Mouse (Mus musculus): ENCODE results near the gene Bpifc. TPM values are rescaled to one million over a fixed set of nuclear protein-coding genes. Genes with fewer than 3 reads are reported as not detected.
A peak's percentile ranks its signal among the peaks of the same experiment; 100 is the strongest.
"Not testable (repeated sequence)": the region's sequence is repeated elsewhere in the genome, so short reads cannot be mapped to it uniquely, and the experiment has no call there.

The Bpifc gene
- polyA plus RNA-seq, 1 experiment from 2014 or later, result 0.03 TPM

DNA sequence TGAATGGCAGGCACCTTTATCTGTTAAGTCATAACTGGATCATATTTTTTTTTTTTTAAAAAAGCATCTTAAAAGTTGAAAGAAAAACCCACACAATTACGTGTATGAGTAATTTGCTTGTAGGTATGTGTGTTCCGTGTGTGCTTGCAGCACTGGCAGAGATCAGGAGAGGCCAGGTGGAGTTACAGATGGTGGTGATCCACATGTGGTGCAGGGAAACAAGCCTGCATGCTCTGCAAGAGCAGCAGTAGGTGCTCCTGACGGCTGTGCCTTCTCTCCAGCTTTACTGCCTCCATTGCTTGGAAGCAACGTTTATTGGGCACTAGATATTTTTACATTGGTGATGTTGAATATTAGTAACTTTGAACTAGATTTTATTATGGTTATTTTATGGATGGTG lies 32.0 kb upstream of the Bpifc start:
- DNase-seq (ENCODE audit: low read depth, low spot score) (no peak), ATAC-seq (no peak)
- CTCF ChIA-PET, result interaction anchor here (0.9 kb wide), 1 partner anchor 22 kb away, joined by 3 read pairs; the partner anchor contains the start of gene Fbxo7
- TF ChIP-seq CTCF (IDR thresholded peaks at IDR 0.05), result no peak
- POLR2A ChIA-PET, result no interaction called here
- in situ Hi-C loops (cut with MboI; ENCODE audit: low pct_unique_long_range_greater_than_20kb), result no loop called here
- H3K27me3 ChIP-seq, result no peaks in the 10 kb centered on the region

DNA sequence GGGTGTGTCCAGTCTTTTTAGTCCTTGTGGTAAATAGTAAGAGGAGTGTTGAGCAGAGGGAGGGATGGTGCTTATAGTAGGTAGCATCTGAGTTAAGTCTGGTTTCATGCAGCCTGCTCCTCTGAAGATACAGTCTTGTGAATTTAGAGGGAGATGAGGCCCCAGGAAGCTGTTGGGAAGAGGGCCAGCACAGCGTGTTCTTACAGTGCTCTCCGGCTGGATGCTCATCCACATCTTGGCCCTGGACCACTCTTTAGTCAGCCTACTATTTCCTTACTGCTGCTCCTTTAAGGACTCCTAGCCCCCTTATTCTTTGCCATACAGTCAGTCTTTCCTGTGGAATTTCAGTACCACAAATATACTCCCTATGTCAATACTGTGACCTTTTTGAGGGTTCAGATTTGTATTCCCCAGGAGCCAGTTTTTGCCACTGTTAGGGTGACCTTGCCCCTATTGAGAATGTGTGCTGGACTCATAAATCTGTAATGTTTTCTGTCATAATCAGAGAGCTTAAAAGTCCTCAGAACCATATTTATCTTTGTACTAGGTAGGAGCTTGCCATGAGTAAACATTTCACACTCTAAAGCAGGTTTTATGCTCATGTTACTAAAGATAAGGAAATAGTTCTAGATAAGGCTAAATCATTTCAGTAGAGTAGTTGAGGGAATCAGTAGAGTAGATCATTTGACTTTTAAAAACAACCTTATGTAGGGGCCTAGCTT lies 22.5 kb upstream of the Bpifc start:
- ATAC-seq (no peak), DNase-seq (ENCODE audit: low read depth, low spot score) (no peak)
- H3K27me3 ChIP-seq, result no peaks in the 10 kb centered on the region
- in situ Hi-C loops (cut with MboI; ENCODE audit: low pct_unique_long_range_greater_than_20kb), result no loop called here
- ChIA-PET POLR2A (no interaction called here), CTCF (no interaction called here)
- TF ChIP-seq CTCF (IDR thresholded peaks at IDR 0.05), result no peak

DNA sequence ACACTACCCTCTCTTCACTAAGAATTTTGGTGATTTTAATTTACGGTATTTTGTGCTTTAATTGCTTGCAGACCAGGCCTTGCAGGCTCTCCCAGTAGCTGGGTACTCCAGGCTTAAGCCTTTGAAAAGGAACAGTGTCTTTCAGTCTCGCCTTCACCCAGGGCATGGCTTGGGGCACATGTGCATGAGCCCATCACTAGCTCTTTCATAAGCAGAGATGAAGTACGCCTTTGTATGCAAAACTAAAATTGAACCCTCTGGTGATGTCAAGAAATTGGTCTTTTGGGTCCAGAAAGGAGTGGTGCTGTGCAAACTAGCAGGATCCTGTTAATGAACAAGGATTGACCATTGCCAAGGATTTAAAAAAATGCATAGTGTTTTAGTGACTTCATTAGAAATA lies 20.8 kb upstream of the Bpifc start:
- ATAC-seq (no peak), DNase-seq (ENCODE audit: low read depth, low spot score) (no peak)
- no peak for TF ChIP-seq CTCF (IDR thresholded peaks at IDR 0.05)
- CTCF ChIA-PET, result interaction anchor here (1.5 to 2.3 kb wide), 2 partner anchors 10 to 28 kb away, joined by 4 to 6 read pairs; partner anchors contain the start of gene Fbxo7
- no peaks in the 10 kb centered on the region for H3K27me3 ChIP-seq
- POLR2A ChIA-PET, result no interaction called here
- in situ Hi-C loops (cut with MboI; ENCODE audit: low pct_unique_long_range_greater_than_20kb), result no loop called here

DNA sequence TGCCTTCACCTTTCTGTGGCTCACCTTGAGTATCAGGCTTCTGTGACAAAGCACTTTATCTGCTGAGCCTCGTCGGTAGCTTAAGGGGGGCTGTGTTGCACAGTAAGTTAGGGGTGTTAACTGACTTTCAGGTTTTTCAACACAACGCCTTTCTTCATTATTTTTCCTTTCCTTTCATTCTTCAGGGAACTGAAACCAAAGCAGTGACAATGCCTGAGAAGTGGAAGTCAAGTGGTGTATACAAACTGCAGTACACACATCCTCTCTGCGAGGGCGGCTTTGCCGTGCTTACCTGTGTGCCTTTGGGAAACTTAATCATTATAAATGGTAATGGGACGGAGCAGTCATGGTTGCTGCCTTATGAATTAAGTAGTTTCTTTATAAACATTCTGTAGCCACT lies 19.0 kb upstream of the Bpifc start:
- no peaks in the 10 kb centered on the region for H3K27me3 ChIP-seq
- in situ Hi-C loops (cut with MboI; ENCODE audit: low pct_unique_long_range_greater_than_20kb), result no loop called here
- POLR2A ChIA-PET, result no interaction called here
- no peak for TF ChIP-seq CTCF (IDR thresholded peaks at IDR 0.05)
- CTCF ChIA-PET, result no interaction called here
- ATAC-seq (no peak), DNase-seq (ENCODE audit: low read depth, low spot score) (no peak)

DNA sequence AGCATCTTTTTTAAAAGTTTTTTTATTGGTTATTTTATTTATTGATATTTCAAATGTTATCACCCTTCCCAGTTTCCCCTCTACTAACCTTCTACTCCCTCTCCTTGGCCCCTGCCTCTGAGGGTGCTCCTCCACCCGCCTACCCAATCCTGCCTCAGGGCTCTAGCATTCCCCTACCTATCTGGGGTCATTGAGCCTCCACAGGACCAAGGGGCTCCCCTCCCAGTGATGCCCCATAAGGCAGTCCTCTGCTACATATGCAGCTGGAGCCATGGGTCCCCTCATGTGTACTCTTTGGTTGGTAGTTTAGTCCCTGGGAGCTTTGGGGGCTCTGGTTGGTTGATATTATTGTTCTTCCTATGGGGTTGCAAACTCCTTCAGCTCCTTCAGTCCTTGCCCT lies 15.1 kb upstream of the Bpifc start:
- POLR2A ChIA-PET; H3K27me3 ChIP-seq; in situ Hi-C loops (cut with MboI; ENCODE audit: low pct_unique_long_range_greater_than_20kb); DNase-seq (ENCODE audit: low read depth, low spot score); CTCF ChIA-PET; ATAC-seq: not testable (repeated sequence)

DNA sequence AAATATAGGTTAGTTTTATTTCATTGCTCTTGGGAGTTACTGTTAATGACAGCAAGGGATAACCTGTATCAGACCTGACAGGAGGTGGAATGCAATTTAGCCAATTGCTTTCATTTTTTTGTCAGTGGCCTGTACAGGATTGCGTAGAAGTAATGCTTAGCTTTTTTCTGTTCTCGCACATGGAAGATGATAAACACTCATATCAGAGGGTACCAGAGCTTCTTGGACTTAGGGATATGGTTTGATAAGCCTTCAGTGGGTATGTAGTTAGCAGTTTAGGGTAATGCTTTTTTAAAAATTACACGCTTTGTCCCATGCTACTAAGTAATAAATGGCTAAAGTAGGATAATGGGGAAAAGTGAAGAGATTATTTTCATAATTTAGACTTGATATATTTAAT lies 14.7 kb upstream of the Bpifc start:
- TF ChIP-seq CTCF (IDR thresholded peaks at IDR 0.05), result no peak
- CTCF ChIA-PET, result interaction anchor here (1.4 kb wide), 1 partner anchor 12 kb away, joined by 4 read pairs; no protein-coding TSS in a partner anchor
- in situ Hi-C loops (cut with MboI; ENCODE audit: low pct_unique_long_range_greater_than_20kb), result no loop called here
- POLR2A ChIA-PET, result no interaction called here
- DNase-seq (ENCODE audit: low read depth, low spot score) (no peak), ATAC-seq (no peak)
- no peaks in the 10 kb centered on the region for H3K27me3 ChIP-seq

DNA sequence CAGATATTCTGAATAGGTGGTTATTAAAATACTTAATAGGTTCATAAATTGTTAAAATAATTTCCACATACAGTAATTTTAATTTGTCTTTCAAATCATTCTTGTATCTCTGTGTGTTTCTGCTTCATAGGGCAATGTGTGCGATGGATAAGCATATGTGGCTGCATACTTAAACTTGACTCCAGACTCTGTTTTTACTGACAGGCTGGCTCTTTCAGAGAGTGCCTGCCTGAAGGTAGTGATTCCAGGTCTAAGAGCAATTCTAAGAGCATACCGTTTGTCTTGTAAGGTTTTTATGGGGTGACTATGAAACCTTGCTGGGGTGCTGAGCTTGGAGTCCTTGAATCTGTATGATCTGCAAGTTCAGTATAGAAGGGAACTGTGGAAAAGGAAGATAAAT lies 14.2 kb upstream of the Bpifc start:
- TF ChIP-seq CTCF (IDR thresholded peaks at IDR 0.05), result no peak
- no peaks in the 10 kb centered on the region for H3K27me3 ChIP-seq
- ChIA-PET CTCF (interaction anchor here (1.1 to 1.4 kb wide), 2 partner anchors 12 to 270 kb away, joined by 3 to 4 read pairs; no protein-coding TSS in a partner anchor), POLR2A (no interaction called here)
- DNase-seq (ENCODE audit: low read depth, low spot score) (no peak), ATAC-seq (no peak)
- in situ Hi-C loops (cut with MboI; ENCODE audit: low pct_unique_long_range_greater_than_20kb), result no loop called here

DNA sequence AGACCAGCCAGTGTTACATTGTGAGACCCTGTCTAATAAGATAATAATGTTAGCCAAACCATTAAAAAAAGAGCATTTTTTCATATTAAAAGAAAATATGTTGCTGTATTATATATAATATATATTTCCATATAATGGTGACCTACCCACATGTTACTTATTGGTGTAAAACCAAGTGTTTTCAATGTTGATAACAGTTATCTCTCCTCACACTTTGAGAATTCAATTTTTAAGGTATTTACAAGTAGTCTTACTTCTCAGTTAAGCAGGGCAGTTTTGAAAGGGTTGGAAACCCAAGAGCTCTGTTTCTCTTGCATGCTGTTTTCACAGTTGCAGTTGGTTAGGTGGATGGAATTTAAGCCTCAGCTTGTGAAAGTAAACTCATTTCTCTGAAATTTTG lies 11.5 kb upstream of the Bpifc start:
- CTCF ChIA-PET, result interaction anchor here (1.3 to 4.0 kb wide), 10 partner anchors 19 to 273 kb away, joined by 3 to 15 read pairs (median 6); no protein-coding TSS in a partner anchor
- no peaks in the 10 kb centered on the region for H3K27me3 ChIP-seq
- no peak for TF ChIP-seq CTCF (IDR thresholded peaks at IDR 0.05)
- ATAC-seq (no peak), DNase-seq (ENCODE audit: low read depth, low spot score) (no peak)
- in situ Hi-C loops (cut with MboI; ENCODE audit: low pct_unique_long_range_greater_than_20kb), result no loop called here
- POLR2A ChIA-PET, result no interaction called here

DNA sequence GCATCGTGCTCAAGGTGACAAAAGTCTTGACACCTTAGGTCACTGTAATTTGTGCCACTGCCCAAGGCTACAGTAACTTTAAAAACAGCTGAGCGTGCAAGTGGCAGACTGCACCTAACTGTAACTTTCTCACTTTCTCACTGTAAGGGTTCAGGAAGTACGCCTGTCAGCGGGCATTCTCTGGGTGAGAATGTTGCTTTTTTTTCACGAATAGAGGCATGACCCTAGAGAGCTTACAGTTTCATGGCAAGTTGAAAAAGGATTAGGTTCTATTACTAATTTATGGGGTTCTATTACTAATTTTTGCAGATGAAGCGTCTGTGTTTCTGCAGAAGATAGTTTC lies 10.8 kb upstream of the Bpifc start:
- ChIA-PET CTCF (interaction anchor here (0.7 to 4.0 kb wide), 27 partner anchors 10 to 997 kb away, joined by 3 to 15 read pairs (median 5); no protein-coding TSS in a partner anchor), POLR2A (no interaction called here)
- no peak for DNase-seq (ENCODE audit: low read depth, low spot score)
- no peak for TF ChIP-seq CTCF (IDR thresholded peaks at IDR 0.05)
- H3K27me3 ChIP-seq, result no peaks in the 10 kb centered on the region
- in situ Hi-C loops (cut with MboI; ENCODE audit: low pct_unique_long_range_greater_than_20kb), result no loop called here
- ATAC-seq, result no peak

DNA sequence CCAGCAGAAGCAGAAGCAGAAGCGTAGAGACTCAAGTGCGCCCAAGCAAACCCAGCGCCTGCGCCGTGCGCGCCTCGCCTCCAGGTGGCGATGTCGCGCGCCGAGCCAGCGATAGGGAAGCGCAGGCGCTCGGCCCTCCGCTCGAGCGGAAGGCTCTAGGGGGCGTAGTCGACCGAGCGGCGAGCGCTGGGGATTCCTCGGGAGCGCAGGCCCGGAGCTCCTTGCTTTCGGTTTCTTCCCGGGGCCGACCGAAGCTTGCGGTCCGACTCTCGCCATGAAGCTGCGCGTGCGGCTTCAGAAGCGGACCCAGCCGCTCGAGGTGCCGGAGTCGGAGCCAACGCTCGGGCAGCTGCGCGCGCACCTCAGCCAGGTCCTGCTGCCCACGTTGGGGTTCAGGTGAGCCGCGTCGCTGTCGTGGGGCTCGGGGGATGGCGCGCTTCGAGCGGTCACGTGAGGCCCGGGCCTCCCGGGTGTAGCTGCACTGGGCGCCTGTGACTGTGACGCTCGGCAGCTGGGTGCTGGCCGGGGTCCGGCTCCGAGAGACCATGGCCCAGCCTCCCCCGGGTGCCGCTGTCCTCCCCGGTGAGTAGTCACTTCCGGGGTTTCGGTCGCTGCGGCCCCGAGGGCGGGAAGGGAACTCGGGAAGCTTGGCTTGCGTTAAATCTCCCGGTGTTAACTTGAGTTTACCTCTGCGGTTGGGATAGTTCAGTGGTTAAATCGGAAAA lies 10.2 kb upstream of the Bpifc start, which contains the start of gene Fbxo7:
TSS of gene Fbxo7 (plus strand) at position 224 of the 725 bp plus-strand sequence.
- ChIA-PET CTCF (interaction anchor here (0.6 to 4.0 kb wide), 41 partner anchors 9 to 998 kb away, joined by 3 to 15 read pairs (median 4); partner anchors contain the start of genes Rtcb and Timp3), POLR2A (interaction anchor here (0.6 to 0.7 kb wide), 2 partner anchors 41 to 360 kb away, joined by 3 to 4 read pairs; no protein-coding TSS in a partner anchor)
- TF ChIP-seq CTCF (IDR thresholded peaks at IDR 0.05), result peak; percentile 100
- DNase-seq (ENCODE audit: low read depth, low spot score), result peak; percentile 43
- in situ Hi-C loops (cut with MboI; ENCODE audit: low pct_unique_long_range_greater_than_20kb), result no loop called here
- H3K27me3 ChIP-seq, result no peaks in the 10 kb centered on the region
- peak; percentile 95 for ATAC-seq

DNA sequence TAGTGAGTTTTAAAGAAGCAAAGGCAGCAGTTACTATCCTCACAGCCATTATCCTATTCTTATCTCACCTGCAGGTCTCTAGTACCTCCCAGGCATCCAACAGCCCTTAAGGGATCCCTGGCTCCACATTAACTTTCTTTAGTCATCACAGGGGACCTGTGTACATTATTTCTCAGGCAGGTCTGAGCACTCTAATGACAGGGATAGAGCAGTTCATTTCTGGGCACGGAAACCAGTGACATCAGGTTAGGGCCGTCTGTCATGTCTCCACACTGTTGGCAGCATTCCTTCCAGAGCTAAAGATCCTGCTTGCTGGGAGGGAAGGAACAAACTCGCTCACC lies 9.7 kb upstream of the Bpifc start:
- peak; percentile 23 for ATAC-seq
- no peaks in the 10 kb centered on the region for H3K27me3 ChIP-seq
- in situ Hi-C loops (cut with MboI; ENCODE audit: low pct_unique_long_range_greater_than_20kb), result no loop called here
- POLR2A ChIA-PET, result interaction anchor here (0.7 kb wide), 1 partner anchor 360 kb away, joined by 3 read pairs; no protein-coding TSS in a partner anchor
- no peak for DNase-seq (ENCODE audit: low read depth, low spot score)
- TF ChIP-seq CTCF (IDR thresholded peaks at IDR 0.05), result no peak
- CTCF ChIA-PET, result interaction anchor here (0.6 to 4.0 kb wide), 33 partner anchors 9 to 442 kb away, joined by 3 to 15 read pairs (median 4); partner anchors contain the start of genes Rtcb and Timp3
